Mouse (Mus musculus) testis, adult 2 months (tissue): Measurements from ENCODE around the gene Zcchc7.

Experiments
- CTCF ChIP-seq: fragments of 200-500 bp; IDR thresholded peaks from 2 replicates; pipeline ENCODE4 v1.5.1; 2012; ENCODE audit warnings: low read depth, mild to moderate bottlenecking, inconsistent platforms, low read length, moderate library complexity; ENCODE audit not compliant: control insufficient read depth, insufficient read depth, insufficient replicate concordance
- POLR2A ChIP-seq: fragments of 200-500 bp; IDR thresholded peaks from 2 replicates; pipeline ENCODE4 v1.6.1; 2012; ENCODE audit warnings: low read depth, mild to moderate bottlenecking, inconsistent platforms, low read length, moderate library complexity; ENCODE audit not compliant: control insufficient read depth

- TF ChIP-seq CTCF (no peak), POLR2A (no peak)
Observed at GRCm38 (mm10) chr4:44930406-44930805, 174.7 kb downstream of the Zcchc7 start.
